Mouse (Mus musculus): Measurements from ENCODE around the gene Slc8b1.
A peak's percentile ranks its signal among the peaks of the same experiment; 100 is the strongest.

The Slc8b1 gene

DNA sequence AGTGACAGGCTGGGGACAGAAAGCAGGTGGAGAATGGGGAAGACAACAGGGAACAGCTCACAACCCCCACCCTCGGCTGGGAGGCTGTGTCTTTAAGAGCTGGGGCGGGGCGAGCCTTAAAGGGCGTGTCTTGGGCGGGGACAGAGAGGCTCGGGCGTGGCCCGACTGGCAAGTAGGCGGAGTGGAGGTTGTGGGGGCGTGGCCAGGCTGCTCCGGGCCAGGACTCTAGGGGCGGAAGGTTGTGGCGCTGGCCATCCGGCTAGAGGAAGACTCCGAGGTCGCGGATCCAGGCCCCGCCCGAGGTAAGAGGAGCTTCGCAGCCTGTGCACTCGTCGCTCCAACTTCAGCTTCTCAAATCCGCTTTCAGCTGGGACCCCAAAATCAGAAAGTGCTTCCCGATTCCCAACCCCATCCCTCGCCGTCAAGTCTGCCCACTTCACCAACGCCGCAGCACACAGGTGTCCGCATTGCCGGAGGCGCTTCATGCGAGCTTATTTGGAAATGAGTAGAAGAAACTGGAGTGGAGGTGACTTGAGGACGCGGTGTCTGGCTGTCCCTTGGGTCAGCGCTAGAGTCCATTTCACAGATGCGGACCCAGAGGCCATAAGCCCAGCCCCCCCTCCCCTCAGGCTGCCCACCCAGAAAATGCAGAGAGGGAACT is at the start of gene Slc8b1:
TSS of gene Slc8b1 (plus strand) at position 187 of the 661 bp plus-strand sequence.
- peak; percentile 94 to 96 for DNase-seq (ENCODE audit: low spot score in 2 of 2)

- no peak for DNase-seq (ENCODE audit: low spot score in 2 of 2)
These were observed 49.1 kb upstream of the Slc8b1 start for GRCm38 (mm10) chr5:120461902-120462301.

DNA sequence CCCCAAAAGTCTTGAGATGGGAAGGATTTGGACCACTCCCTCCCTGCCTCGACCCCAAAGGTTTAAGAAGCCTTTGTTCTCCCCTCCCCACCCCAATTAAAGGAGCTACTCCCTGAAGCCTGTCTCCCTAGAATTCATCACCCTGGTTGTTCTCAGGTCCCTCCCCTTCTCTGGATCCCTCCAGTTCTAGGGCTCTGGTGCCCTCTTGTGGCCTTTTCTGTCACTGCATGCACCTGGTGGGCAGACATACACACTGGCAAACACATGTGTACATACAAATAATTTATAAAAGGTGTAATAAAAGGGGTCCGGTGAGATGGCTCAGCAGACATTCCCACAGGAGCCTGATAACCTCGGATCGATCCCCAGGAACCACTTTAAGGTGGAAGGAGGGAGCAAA is 46.6 kb upstream of the Slc8b1 start:
- peak in 1 of 2 experiments; percentile 24 for DNase-seq (ENCODE audit: low spot score in 2 of 2)

GRCm38 (mm10) chr5:120465062-120465461 is 45.9 kb upstream of the Slc8b1 start:
- peak; percentile 33 to 61 for DNase-seq (ENCODE audit: low spot score in 2 of 2)

DNA sequence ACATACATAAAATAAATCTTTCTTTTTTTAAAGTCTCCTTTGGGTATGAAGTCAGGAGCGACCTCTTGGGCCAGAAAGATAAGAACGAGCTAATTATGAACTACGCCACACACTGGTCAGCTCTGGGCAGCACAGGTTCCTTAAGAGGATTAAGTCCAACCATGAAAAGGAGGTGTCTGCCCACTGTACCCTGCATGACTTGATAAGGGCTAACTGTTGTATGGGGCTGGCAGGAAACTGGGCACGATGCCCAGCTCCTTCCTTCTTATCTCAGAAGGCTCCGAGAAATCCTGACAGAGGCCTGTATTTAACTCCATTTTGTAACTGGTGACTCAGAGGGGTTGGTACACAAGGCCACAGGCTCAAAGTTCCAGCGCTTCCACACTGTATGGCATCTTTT is 45.1 kb upstream of the Slc8b1 start:
- DNase-seq (ENCODE audit: low spot score in 2 of 2) = peak; percentile 44 to 48

DNA sequence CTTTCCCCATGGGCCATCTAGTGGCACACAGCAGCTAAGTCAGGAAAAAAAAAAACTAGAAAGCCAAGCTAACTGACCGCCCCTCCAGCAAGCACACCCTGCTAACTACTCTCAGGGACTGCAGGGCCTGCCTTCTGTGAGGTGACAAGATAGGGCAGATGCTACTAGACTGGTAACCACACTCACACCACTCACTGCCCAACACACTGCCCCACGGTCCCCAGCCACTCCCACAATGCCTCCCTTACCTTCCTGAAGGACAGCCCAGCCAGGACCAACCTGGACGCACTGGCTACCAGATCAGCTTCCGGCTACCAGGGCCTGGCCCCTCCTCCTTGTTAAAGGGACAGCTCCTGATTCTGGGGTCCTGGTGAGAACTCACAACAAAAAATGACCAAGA is 43.9 kb upstream of the Slc8b1 start:
- DNase-seq (ENCODE audit: low spot score in 2 of 2) = no peak

DNA sequence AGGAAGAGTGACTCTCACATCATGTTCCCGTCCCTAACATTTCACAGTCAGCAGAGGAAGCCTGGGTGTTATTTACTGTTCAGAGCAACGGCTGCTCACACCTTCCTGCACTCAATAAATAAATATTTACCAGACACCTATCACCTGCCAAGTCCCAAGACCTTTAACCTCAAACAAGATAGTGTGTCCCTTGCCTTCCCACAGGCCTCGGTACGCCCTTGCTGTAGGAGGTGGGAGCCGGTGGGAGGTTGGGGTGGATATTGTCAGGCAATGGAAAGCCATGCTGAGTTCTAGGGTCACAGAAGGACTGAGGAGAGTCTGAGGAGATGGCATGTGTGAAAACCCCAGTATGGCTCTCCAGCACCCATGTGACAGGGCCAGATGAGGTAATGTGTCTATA is 42.6 kb upstream of the Slc8b1 start:
- no peak for DNase-seq (ENCODE audit: low spot score in 2 of 2)

- DNase-seq (ENCODE audit: low spot score in 2 of 2) = no peak
These were observed 42.1 kb upstream of the Slc8b1 start for GRCm38 (mm10) chr5:120468830-120469229.

DNA sequence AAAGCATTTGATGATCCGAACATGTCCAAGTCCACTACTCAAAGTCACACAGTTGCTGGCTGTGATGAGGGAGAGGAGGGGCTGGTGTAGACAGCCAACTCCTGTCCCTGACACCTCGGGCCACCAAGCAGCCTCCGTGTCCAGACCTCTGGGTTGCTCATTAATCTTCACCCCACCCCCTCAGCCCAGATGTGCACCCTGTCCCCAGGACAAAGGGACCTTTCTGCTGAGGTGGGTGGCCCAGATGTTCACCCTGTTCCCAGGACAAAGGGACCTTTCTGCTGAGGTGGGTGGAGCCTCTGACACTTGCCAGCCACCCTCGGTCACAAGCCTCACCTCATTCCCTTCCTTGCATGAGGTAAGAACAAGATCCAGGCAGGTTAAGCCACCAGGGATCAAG is 39.4 kb upstream of the Slc8b1 start:
- no peak for DNase-seq (ENCODE audit: low spot score in 2 of 2)

GRCm38 (mm10) chr5:120472770-120473169 is 38.2 kb upstream of the Slc8b1 start, which contains the start of gene Sdsl:
Gene Sdsl, minus strand, starts transcription at chr5:120472810.
- no peak for DNase-seq (ENCODE audit: low spot score in 2 of 2)

GRCm38 (mm10) chr5:120473361-120473760 is 37.6 kb upstream of the Slc8b1 start:
- no peak for DNase-seq (ENCODE audit: low spot score in 2 of 2)

DNA sequence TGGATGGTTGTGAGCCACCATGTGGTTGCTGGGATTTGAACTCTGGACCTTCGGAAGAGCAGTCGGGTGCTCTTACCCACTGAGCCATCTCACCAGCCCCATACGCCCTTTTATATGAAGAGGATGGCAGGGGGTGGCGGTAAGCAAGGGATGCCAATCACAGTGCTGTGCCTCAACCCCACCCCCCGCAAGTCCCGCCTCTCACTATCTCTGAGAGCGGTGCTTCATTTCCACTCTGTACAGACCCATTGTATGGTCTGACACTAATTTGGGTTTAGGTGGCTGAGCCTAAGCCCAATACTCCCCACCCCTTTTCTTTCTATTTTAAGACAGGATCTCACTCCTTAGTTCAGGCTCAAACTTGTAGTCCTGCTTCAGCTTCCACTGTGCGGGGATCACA is 35.1 kb upstream of the Slc8b1 start:
- no peak for DNase-seq (ENCODE audit: low spot score in 2 of 2)

- DNase-seq (ENCODE audit: low spot score in 2 of 2) = no peak
These were observed 34.7 kb upstream of the Slc8b1 start, which contains the start of gene Sds for GRCm38 (mm10) chr5:120476296-120476695. Gene Sds, plus strand, starts transcription at chr5:120476526.

DNA sequence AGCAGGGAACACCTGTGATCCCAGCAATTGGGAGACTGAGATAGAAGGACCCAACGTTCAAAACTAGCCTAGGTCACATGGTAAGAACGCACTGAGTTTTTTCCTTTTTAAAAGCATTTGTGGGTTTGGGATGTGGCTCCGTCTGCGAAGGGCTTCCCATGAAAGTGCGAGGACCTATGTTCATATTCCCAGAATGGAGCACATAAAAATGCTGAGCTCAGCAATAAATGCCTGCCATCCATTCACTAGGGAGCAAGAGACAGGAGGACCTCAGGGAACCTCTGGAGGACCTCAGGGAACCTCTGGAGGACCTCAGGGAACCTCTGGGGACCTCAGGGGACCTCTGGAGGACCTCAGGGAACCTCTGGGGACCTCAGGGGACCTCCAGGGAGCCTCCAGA is 33.0 kb upstream of the Slc8b1 start:
- DNase-seq (ENCODE audit: low spot score in 2 of 2) = no peak

DNA sequence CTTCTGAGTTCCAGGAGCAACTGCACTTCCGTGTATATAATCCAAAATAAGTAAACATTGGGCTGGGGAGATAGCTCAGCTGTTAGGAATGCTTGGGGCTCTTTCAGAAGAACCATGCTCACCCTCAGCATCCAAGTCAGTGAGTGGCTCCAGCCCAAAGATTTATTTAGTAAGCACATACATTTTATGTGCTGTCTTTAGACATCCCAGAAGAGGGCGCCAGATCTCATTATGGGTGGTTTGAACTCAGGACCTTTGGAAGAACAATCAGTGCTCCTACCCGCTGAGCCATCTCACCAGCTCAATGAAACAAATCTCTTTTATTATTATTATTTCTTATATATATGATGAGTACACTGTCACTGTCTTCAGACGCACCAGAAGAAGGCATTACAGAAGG is 31.4 kb upstream of the Slc8b1 start:
- no peak for DNase-seq (ENCODE audit: low spot score in 2 of 2)

GRCm38 (mm10) chr5:120481205-120481604 is 29.8 kb upstream of the Slc8b1 start:
- no peak for DNase-seq (ENCODE audit: low spot score in 2 of 2)

GRCm38 (mm10) chr5:120483399-120483798 is 27.6 kb upstream of the Slc8b1 start:
- DNase-seq (ENCODE audit: low spot score in 2 of 2) = no peak

- DNase-seq (ENCODE audit: low spot score in 2 of 2) = no peak
These were observed 23.1 kb upstream of the Slc8b1 start for GRCm38 (mm10) chr5:120487844-120488243.

GRCm38 (mm10) chr5:120490679-120491192 is 20.2 kb upstream of the Slc8b1 start:
- no peak for DNase-seq (ENCODE audit: low spot score in 2 of 2)

GRCm38 (mm10) chr5:120492437-120492836 is 18.5 kb upstream of the Slc8b1 start:
- DNase-seq (ENCODE audit: low spot score in 2 of 2) = no peak

GRCm38 (mm10) chr5:120493440-120493839 is 17.5 kb upstream of the Slc8b1 start:
- no peak for DNase-seq (ENCODE audit: low spot score in 2 of 2)

- DNase-seq (ENCODE audit: low spot score in 2 of 2) = no peak
These were observed 17.0 kb upstream of the Slc8b1 start for GRCm38 (mm10) chr5:120493873-120494395.

DNA sequence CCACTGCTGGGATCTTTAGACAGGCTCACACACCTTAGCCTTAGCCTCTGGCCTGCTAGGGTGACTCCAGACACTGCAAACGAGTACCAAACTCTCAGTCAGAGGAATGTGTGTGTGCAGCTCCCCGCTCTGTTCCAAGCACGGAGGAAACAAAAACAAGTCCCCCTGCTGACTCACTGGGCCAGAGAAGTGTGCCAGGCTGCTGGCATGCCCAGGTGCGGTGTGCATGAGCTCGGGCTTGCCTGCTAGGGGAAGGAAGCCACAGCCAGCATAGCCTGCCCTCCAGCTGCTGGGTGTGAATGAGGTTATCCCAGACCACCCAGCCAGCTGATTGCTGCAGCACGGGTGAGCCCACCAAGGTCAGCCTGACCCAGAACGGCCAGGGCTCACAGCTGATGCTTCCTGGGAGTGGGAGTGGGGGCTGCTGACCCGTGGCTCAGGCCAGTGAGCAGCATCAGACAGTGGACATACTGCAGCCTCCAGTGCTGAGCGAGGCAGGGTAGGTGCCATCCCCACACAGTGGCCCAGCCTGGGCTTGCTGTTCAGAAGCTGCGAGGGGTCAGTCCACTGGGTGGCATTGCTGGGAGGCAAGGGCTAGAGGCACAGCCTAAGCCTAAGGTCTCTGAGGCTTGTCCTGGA is 15.8 kb upstream of the Slc8b1 start:
- DNase-seq (ENCODE audit: low spot score in 2 of 2) = no peak
